Mouse (Mus musculus): Measurements from ENCODE around the gene Derl2. TPM values are rescaled to one million over a fixed set of nuclear protein-coding genes. Genes with fewer than 3 reads are reported as not detected.

Derl2 gene
- polyA plus RNA-seq, 1 experiment from 2014 or later = 35.7 TPM

DNA sequence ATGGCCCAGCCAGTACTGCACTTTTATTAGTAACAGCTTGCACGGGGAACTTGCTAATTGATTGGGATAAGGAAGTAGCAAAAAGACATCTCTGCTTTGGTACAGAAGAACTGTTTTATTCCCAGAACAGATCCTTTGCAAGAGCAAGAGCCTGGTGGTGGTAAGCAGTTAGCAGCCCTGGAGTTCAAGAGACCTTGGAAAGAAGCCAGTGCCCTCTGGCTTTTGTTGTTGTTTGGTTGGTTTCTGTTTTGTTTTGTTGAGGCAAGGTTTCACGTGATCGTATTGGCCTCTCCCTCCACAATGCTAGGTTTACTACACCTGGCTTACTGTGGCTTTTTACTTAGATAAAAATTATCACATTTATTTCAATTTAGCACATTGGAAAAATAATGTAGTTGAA lies 8.6 kb upstream of the Derl2 start:
- Histone ChIP-seq H3K27me3 (ENCODE audit: control insufficient read depth, insufficient read depth, low read length) (no peaks in the 10 kb centered on the region), H3K9me3 (ENCODE audit: control insufficient read depth, low read length) (no peaks in the 10 kb centered on the region), H3K36me3 (ENCODE audit: control insufficient read depth, insufficient read depth, low read length) (peaks cover 44% of the 10 kb centered on the region), H3K27ac (replicated peaks; ENCODE audit: low read depth, low read length) (no peak overlapping the region), H3K4me3 (replicated peaks; ENCODE audit: low read depth, low read length) (no peak overlapping the region), H3K9ac (replicated peaks; ENCODE audit: low read length) (no peak overlapping the region), H3K4me1 (ENCODE audit: control insufficient read depth, insufficient read depth, low read length) (peaks cover 12% of the 10 kb centered on the region), H3K4me2 (ENCODE audit: low read length) (no peak overlapping the region)
- WGBS = 81% methylated on average over 3 of the region's 3 CpGs
- DNase-seq (no peak), ATAC-seq (ENCODE audit: low FRiP score, low TSS enrichment) (no peak)

DNA sequence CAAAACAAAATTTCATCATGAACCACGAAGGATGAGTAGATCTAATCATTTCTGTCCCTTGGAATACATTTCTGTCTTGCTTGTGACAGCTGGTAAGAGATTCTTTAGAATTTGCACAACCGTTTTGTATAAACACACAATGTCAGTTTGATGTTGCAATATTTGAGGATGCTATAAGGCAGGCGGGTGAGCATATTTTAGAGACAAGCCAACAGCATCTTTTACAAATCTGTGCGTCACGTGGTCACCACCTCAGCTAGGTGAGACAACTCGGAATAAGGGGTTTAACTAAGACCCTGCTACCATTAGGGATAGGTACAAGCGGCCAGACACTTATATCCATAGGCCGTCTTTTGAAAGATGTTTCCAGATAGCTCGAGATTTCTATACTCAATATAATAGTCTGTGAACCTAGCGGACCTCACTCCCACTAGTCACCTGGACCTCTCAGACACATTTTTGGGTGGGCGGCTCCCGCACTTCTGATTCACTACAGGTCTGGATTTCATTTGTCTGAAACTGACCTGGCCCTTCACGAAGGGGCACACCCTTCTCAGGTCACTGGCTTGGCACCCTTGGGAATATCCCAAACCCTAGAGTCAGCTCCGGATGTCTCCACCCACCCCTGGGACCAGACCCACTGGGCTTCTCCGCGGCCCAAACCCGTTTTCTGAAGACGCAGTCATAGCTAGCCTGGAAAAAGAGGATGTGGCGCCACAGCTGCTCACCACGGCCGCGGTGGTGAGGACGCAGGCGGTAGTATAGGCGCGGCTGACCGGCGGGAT lies 1.0 kb downstream of the Derl2 start:
- H3K36me3 ChIP-seq (ENCODE audit: control insufficient read depth, insufficient read depth, low read length) = 0 out of 2 replicates have a peak, but pooled peaks cover 11% of the 10 kb centered on the region
- no peak for DNase-seq
- peak overlapping the region; percentile 74 for H3K4me2 ChIP-seq (ENCODE audit: low read length)
- H3K4me3 ChIP-seq (replicated peaks; ENCODE audit: low read depth, low read length) = peak overlapping the region; percentile 96
- H3K4me1 ChIP-seq (ENCODE audit: control insufficient read depth, insufficient read depth, low read length) = peaks cover 27% of the 10 kb centered on the region
- WGBS = 6% methylated on average over 28 of the region's 28 CpGs
- no peak; the same call in 1 of the 2 replicates for ATAC-seq (ENCODE audit: low FRiP score, low TSS enrichment)
- H3K27ac ChIP-seq (replicated peaks; ENCODE audit: low read depth, low read length) = peak overlapping the region; percentile 83
- H3K9ac ChIP-seq (replicated peaks; ENCODE audit: low read length) = peak overlapping the region; percentile 90
- no peaks in the 10 kb centered on the region for H3K9me3 ChIP-seq (ENCODE audit: control insufficient read depth, low read length)
- no peaks in the 10 kb centered on the region for H3K27me3 ChIP-seq (ENCODE audit: control insufficient read depth, insufficient read depth, low read length)

DNA sequence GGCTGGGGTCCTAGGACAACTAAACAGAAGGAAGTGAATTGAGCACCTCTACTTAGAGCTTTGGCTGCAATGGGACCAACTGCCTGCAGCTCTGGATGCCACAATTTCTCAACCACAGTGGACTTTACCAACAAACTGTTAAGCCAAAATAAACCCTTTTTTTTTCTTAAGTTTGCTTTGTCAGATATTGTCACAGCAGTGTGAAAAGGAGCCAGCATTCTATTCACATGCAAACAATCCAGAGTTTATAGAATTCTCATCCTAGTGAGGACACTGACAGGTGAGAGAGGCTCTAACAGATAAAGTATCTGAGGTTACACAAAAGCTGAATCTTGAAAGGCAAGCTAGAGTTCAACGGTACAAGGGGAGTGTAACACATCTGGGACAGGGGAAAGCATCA lies 2.6 kb downstream of the Derl2 start:
- Histone ChIP-seq H3K4me1 (ENCODE audit: control insufficient read depth, insufficient read depth, low read length) (peaks cover 27% of the 10 kb centered on the region), H3K27ac (replicated peaks; ENCODE audit: low read depth, low read length) (no peak overlapping the region), H3K36me3 (ENCODE audit: control insufficient read depth, insufficient read depth, low read length) (peaks cover 20% of the 10 kb centered on the region), H3K9me3 (ENCODE audit: control insufficient read depth, low read length) (no peaks in the 10 kb centered on the region), H3K27me3 (ENCODE audit: control insufficient read depth, insufficient read depth, low read length) (no peaks in the 10 kb centered on the region), H3K4me3 (replicated peaks; ENCODE audit: low read depth, low read length) (no peak overlapping the region), H3K9ac (replicated peaks; ENCODE audit: low read length) (no peak overlapping the region), H3K4me2 (ENCODE audit: low read length) (no peak overlapping the region)
- ATAC-seq (ENCODE audit: low FRiP score, low TSS enrichment) = no peak
- no peak for DNase-seq
- WGBS = 92% methylated on average over 1 of the region's 1 CpGs

DNA sequence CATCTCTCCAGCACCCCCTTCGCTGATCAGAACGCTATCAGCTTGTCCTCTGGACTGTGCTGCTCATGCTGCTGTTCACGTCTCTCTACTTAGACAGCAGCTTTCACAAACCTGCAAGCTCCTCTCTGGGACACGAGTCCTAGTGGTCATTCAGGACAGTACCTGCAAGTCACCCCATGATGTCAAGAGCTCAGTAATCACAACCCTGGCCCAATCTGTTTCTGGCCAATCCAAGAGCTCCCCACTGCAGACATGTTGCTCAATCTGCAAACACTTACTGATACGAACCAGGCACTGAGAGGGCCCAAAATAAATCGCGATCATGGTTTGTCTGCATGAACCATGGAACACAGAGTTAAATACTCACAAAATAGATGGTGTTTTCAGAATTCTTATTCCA lies 6.9 kb downstream of the Derl2 start:
- no peak for ATAC-seq (ENCODE audit: low FRiP score, low TSS enrichment)
- no peak overlapping the region for H3K4me3 ChIP-seq (replicated peaks; ENCODE audit: low read depth, low read length)
- H3K4me2 ChIP-seq (ENCODE audit: low read length) = no peak overlapping the region
- H3K36me3 ChIP-seq (ENCODE audit: control insufficient read depth, insufficient read depth, low read length) = peaks cover 58% of the 10 kb centered on the region
- H3K9ac ChIP-seq (replicated peaks; ENCODE audit: low read length) = no peak overlapping the region
- H3K9me3 ChIP-seq (ENCODE audit: control insufficient read depth, low read length) = no peaks in the 10 kb centered on the region
- peaks cover 11% of the 10 kb centered on the region for H3K4me1 ChIP-seq (ENCODE audit: control insufficient read depth, insufficient read depth, low read length)
- DNase-seq = no peak
- WGBS = 97% methylated on average over 7 of the region's 7 CpGs
- H3K27me3 ChIP-seq (ENCODE audit: control insufficient read depth, insufficient read depth, low read length) = no peaks in the 10 kb centered on the region
- H3K27ac ChIP-seq (replicated peaks; ENCODE audit: low read depth, low read length) = no peak overlapping the region

DNA sequence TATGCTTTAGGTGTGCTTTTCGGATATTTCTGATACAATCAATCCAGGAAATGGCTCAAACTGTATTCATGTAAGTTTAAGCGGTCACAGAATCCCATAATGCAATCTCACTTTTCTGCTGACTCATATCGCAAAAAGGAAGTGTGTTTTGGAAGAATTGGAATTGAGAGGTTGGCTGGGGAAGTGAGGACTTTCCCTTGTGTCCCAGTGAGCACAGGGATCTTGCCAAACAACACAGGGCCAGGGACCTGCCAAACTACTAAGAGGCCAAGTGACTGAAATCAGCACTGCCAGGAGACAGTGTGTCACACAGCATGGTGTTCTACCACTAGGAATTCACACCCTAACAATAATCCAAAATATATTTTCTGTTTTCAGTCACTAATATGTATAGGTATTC lies 11.3 kb downstream of the Derl2 start:
- H3K4me1 ChIP-seq (ENCODE audit: control insufficient read depth, insufficient read depth, low read length) = peaks cover 8% of the 10 kb centered on the region
- no peak overlapping the region for H3K4me3 ChIP-seq (replicated peaks; ENCODE audit: low read depth, low read length)
- H3K36me3 ChIP-seq (ENCODE audit: control insufficient read depth, insufficient read depth, low read length) = peaks cover 48% of the 10 kb centered on the region
- 96% methylated on average over 3 of the region's 3 CpGs for WGBS
- H3K27me3 ChIP-seq (ENCODE audit: control insufficient read depth, insufficient read depth, low read length) = no peaks in the 10 kb centered on the region
- no peak overlapping the region for H3K9ac ChIP-seq (replicated peaks; ENCODE audit: low read length)
- no peak overlapping the region for H3K27ac ChIP-seq (replicated peaks; ENCODE audit: low read depth, low read length)
- H3K4me2 ChIP-seq (ENCODE audit: low read length) = no peak overlapping the region
- no peak for DNase-seq
- no peak for ATAC-seq (ENCODE audit: low FRiP score, low TSS enrichment)
- no peaks in the 10 kb centered on the region for H3K9me3 ChIP-seq (ENCODE audit: control insufficient read depth, low read length)

DNA sequence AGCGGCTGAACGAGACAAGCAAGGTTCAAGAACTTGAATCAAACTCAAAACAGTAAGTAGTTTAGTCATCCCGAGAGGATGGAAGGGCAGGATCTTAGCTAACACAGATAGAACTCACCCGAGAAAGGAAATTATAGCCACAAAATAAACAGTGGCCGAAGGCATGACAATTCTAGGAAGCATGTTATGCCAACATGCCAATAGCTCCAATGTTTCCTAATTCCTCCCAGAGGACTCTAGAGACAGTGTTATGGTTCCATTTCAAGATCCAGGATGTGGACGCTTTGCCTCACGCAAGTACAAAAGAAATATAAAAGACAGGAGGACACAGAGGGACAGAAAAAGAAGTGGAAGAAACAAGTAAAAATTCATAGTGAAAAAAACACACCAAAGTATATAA lies 11.8 kb downstream of the Derl2 start:
- H3K36me3 ChIP-seq (ENCODE audit: control insufficient read depth, insufficient read depth, low read length) = peaks cover 46% of the 10 kb centered on the region
- WGBS = 96% methylated on average over 7 of the region's 7 CpGs

DNA sequence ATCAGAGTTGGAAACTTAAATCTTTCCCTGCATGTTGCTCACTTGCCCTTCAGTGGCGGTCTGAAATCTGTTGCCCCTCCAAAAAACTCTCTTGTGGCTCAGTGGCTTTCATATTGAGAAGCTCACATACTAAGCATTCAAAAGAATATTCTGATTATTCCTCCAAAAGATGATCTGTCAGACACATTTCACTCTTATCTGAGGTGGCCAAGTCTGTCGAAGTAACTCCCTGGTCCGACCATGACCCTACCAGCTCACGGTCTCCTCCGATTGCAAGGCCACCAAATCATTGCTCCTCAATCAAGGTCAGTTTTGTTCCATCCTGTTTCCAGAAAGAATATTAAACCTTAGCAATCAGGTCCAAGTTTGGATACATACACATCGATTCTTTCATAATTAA lies 12.6 kb downstream of the Derl2 start:
- H3K4me1 ChIP-seq (ENCODE audit: control insufficient read depth, insufficient read depth, low read length) = peaks cover 15% of the 10 kb centered on the region
- no peak overlapping the region for H3K4me3 ChIP-seq (replicated peaks; ENCODE audit: low read depth, low read length)
- 96% methylated on average over 6 of the region's 6 CpGs for whole genome bisulfite sequencing
- H3K9me3 ChIP-seq (ENCODE audit: control insufficient read depth, low read length) = no peaks in the 10 kb centered on the region
- H3K4me2 ChIP-seq (ENCODE audit: low read length) = no peak overlapping the region
- H3K27me3 ChIP-seq (ENCODE audit: control insufficient read depth, insufficient read depth, low read length) = no peaks in the 10 kb centered on the region
- no peak for ATAC-seq (ENCODE audit: low FRiP score, low TSS enrichment)
- H3K36me3 ChIP-seq (ENCODE audit: control insufficient read depth, insufficient read depth, low read length) = peaks cover 38% of the 10 kb centered on the region
- no peak for DNase-seq
- no peak overlapping the region for H3K9ac ChIP-seq (replicated peaks; ENCODE audit: low read length)
- H3K27ac ChIP-seq (replicated peaks; ENCODE audit: low read depth, low read length) = no peak overlapping the region

More for the DNA sequence above, 11.8 kb downstream of the Derl2 start:
- H3K9ac ChIP-seq (replicated peaks; ENCODE audit: low read length) = no peak overlapping the region
- ATAC-seq (ENCODE audit: low FRiP score, low TSS enrichment) (no peak), DNase-seq (no peak)
- no peak overlapping the region for H3K27ac ChIP-seq (replicated peaks; ENCODE audit: low read depth, low read length)
- H3K9me3 ChIP-seq (ENCODE audit: control insufficient read depth, low read length) = no peaks in the 10 kb centered on the region
- H3K4me2 ChIP-seq (ENCODE audit: low read length) = no peak overlapping the region
- H3K27me3 ChIP-seq (ENCODE audit: control insufficient read depth, insufficient read depth, low read length) = no peaks in the 10 kb centered on the region
- H3K4me3 ChIP-seq (replicated peaks; ENCODE audit: low read depth, low read length) = no peak overlapping the region
- H3K4me1 ChIP-seq (ENCODE audit: control insufficient read depth, insufficient read depth, low read length) = peaks cover 13% of the 10 kb centered on the region

DNA sequence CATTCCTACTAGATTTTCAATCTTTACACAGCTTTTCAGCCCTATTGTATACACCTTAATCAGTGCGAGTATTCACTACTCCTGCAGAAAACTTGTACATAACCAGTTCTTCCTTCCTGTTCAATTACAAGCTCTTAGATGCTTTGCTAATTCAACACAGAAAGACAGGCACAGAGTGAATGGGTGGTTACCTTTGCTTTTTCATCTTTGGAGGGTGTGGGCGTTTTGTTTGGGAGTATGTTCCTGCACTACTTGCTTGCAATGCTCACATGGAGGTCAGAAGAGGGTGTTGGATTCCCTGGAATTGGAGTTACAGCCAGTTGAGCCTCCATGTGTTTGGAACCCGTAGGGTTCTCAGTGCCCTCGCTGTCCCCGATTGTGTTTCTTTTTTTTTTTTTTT lies 14.6 kb downstream of the Derl2 start:
- DNase-seq = no peak
- Histone ChIP-seq H3K9me3 (ENCODE audit: control insufficient read depth, low read length) (no peaks in the 10 kb centered on the region), H3K4me3 (replicated peaks; ENCODE audit: low read depth, low read length) (peak overlapping the region; percentile 82), H3K36me3 (ENCODE audit: control insufficient read depth, insufficient read depth, low read length) (peaks cover 22% of the 10 kb centered on the region), H3K9ac (replicated peaks; ENCODE audit: low read length) (peak overlapping the region; percentile 44; the same call in 1 of the 2 replicates), H3K4me2 (ENCODE audit: low read length) (peak overlapping the region; percentile 60), H3K27ac (replicated peaks; ENCODE audit: low read depth, low read length) (peak overlapping the region; percentile 61), H3K4me1 (ENCODE audit: control insufficient read depth, insufficient read depth, low read length) (peaks cover 15% of the 10 kb centered on the region), H3K27me3 (ENCODE audit: control insufficient read depth, insufficient read depth, low read length) (no peaks in the 10 kb centered on the region)
- WGBS = 66% methylated on average over 5 of the region's 5 CpGs
- ATAC-seq (ENCODE audit: low FRiP score, low TSS enrichment) = no peak

DNA sequence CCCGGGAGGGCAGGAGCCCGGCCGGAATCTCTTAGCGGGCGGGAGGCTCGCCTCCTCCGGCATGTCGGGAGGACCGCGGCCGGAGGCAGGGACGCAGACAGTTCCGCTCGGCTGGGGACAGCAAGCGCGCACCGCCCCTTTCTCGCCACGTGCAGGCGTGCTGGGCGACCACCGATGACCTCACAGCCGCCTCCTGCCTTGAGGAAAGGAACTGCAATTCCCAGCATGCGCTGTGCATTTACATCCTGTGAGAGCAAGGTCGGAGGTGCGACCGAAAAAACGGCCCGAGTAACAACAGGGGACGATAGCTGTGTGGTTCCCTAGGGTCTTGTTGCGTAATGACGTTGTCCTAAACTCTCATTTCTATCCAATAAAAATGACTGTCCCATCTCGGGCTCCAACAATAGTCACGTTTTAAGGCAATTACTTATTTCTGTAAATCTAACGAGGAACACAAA lies 15.3 kb downstream of the Derl2 start, which contains the start of gene Dhx33:
Gene Dhx33, minus strand, starts transcription at position 122 of the 458 bp plus-strand sequence.
- H3K9me3 ChIP-seq (ENCODE audit: control insufficient read depth, low read length) = no peaks in the 10 kb centered on the region
- DNase-seq (peak; percentile 98), ATAC-seq (ENCODE audit: low FRiP score, low TSS enrichment) (peak; percentile 98)
- H3K4me2 ChIP-seq (ENCODE audit: low read length) = peak within 1 kb of the TSS; percentile 91
- peaks cover 21% of the 10 kb centered on the region for H3K36me3 ChIP-seq (ENCODE audit: control insufficient read depth, insufficient read depth, low read length)
- no peaks in the 10 kb centered on the region for H3K27me3 ChIP-seq (ENCODE audit: control insufficient read depth, insufficient read depth, low read length)
- WGBS = 0% methylated on average over 35 of the region's 35 CpGs
- H3K4me1 ChIP-seq (ENCODE audit: control insufficient read depth, insufficient read depth, low read length) = peaks cover 15% of the 10 kb centered on the region
- peak within 1 kb of the TSS; percentile 82 for H3K4me3 ChIP-seq (replicated peaks; ENCODE audit: low read depth, low read length)
- peak within 1 kb of the TSS; percentile 70 for H3K9ac ChIP-seq (replicated peaks; ENCODE audit: low read length)
- H3K27ac ChIP-seq (replicated peaks; ENCODE audit: low read depth, low read length) = peak within 1 kb of the TSS; percentile 75
